Mouse (Mus musculus): ENCODE results near the gene Bmp5.

The Bmp5 gene

DNA sequence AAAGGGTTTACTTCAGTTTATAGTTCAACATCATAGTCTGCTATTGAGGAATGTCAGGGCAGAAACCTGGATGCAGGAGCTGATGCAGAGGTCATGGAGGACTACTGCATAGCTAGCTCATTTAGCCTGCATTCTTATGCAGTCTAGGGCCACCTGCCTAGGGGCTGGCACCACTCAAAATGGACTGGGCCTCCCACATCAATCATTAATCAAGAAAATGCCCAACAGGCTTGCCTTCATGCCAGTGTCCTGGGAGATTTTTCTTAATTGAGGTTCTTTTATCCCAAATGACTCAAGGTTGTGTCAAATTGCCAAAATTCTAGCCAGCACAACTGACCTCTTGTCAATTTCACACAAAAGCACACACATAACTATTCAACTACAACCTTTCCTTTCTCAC lies 70.8 kb downstream of the Bmp5 start:
- no peak for DNase-seq

GRCm38 (mm10) chr9:75850670-75851228 lies 75.6 kb downstream of the Bmp5 start:
- DNase-seq = no peak

DNA sequence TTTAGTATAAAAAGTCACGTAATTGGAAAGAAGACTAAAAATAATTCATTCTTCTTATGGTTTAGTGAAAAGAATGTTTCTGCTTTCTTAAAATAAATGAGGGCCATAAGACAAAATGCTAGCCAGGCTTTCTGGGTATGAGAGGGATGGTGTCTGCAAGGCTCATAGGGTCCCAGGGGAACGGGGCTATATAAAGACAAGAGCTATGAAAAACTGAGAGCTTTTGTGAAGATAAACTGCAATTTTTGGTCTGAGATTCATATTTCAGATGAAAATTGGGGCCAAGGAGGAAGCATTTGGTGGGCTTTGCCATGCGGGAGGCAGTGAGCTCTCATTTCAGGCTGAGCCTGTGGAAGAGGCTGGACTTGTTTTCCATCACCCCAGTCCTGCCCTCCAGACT lies 83.0 kb downstream of the Bmp5 start:
- no peak for DNase-seq

DNA sequence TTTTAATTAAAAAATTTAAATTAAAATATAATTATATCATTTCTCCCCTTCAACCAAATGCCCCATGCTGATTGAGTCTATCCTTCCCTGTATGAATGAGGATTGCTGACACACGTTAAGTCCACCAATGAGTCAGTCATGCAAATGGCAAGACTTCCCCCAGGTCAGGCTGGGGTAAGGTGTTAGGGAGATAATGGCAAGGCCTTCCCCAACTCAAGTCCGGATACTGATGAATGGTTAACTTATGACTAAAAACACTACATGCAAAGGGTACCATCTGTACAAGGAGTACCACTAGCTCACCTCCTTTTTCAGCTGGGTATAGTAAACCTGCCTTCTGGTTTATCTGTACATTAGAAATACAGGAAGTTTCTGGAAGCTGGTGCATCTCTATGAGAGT lies 83.8 kb downstream of the Bmp5 start:
- no peak for DNase-seq

- DNase-seq = no peak
Measured at GRCm38 (mm10) chr9:75870332-75871177, 95.4 kb downstream of the Bmp5 start.

GRCm38 (mm10) chr9:75876333-75876732 lies 101.2 kb downstream of the Bmp5 start:
- no peak for DNase-seq

GRCm38 (mm10) chr9:75883481-75884190 lies 108.5 kb downstream of the Bmp5 start:
- no peak for DNase-seq

DNA sequence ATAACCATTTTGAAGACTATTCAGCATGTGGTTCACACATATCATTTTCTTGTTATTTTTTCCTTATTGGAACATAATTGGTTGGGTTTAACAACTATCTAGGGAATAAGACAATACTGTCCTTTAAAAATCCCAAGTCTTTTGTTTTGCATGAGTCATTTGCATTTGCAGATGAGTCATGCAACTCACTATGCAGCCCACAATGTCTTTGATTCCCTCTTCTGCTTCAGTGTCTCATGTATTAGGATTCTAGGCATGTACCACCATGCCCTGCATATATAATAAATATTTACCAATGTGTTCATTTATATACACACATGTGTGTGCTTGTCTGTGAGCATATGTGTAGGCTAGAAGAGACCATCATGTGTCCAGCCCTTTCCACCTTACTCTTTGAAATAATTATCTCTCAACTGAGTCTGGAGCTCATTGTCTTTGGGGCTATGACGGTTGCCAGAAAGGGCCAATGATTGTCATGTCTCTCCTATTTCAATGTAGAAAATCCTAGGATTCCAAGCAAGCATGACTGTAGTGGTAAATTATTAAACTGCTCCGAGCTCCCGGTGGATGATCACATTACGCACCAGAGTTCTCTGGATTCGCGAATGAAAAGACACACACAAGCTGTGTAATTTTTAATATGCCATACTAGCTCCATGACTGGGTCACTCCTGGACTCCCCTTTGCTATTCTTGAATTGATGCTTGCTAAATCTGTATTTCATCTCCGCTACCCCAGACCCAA lies 111.8 kb downstream of the Bmp5 start:
- no peak for DNase-seq

DNA sequence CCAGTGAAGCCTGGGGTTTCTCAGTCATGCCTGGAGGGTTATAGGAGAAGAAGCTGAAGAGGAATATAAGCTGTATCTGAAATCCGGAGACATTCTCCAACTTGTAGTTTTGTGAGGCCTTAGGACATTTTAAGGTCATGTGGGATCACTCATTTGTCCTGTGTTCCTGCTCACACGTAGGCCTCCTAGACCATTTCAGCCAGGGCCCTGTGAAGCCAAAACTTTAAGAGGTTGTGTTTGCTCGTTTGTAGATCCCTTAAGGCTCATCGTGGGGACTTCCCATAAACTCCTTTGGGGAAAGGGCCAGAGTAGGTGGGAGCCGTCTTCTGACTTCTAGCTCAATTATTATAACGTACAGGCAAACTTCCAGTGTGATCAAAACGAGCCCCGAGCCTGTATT lies 121.8 kb downstream of the Bmp5 start:
- no peak for DNase-seq

- DNase-seq = no peak
Measured at GRCm38 (mm10) chr9:75898022-75898421, 122.9 kb downstream of the Bmp5 start.

- no peak for DNase-seq
Measured at GRCm38 (mm10) chr9:75901219-75901618, 126.1 kb downstream of the Bmp5 start.

DNA sequence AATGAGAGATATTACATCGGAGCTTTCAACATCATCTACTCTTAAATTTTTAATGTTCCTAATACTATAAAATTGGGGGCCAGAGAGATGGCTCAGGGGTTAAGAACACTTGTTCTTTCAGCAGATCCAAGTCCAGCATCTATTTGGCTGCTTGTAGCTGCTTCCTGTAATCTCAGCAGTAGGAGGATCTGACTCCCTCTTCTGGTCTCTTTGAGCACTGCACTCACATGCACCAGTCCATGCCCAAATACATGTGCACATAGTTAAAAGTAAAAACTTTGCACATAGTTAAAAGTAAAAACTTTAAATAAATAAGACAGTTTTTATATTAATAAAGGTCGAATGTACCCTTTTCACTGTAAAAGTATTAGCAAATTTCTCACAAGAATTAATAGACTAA lies 130.3 kb downstream of the Bmp5 start:
- no peak for DNase-seq

- no peak for DNase-seq
Measured at GRCm38 (mm10) chr9:75910112-75910799, 135.1 kb downstream of the Bmp5 start.

GRCm38 (mm10) chr9:75911542-75911941 lies 136.4 kb downstream of the Bmp5 start:
- DNase-seq = no peak

DNA sequence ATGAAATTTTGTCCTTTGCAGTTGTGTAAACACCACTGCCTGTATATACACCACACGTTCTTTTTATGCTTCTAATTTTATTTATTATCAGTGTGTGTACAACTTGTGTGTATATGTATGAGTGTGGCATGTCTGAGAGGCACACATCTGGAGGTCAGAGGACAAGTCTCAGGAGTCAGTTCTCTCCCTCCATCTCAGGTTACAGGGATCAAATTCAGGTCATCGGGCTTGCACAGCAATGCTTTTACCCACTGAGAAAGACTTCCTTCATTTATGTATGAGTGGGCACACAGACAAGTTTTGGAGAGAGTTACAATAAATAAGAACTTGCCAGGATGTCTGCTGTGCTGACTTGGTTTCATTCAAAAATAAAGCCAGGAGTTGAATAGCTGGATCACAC lies 140.9 kb downstream of the Bmp5 start:
- DNase-seq = no peak

DNA sequence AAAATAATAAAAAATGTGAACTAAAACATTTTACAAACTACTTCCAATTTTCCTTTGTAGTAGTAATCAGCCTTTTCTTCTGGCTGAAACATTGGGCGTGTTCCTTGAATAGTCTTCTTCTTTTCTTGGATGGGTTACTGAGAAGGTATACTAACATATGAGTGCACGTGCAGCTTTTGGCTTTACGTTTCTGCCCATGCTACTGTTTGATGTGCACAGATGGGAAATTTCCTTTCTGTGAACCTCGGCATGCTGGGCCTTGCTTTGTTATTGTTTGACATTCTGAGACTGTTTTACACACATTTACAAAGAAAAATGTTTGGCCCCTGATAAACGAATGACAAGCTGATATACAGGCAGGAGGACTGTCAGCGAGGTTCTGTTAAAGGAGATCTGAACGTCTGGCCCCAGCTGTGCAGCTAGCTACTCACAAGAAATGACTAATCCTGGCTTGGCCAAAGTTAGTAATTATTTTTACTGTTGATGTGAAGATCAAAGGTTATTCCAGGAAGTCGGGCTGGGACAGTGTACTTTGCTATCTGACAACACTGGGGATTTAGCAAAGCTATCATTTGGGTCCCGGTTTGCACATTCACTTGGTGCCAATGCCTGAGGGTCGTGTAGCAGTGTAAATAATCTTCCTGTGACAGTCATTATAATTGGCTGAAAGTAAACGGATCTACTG lies 152.2 kb downstream of the Bmp5 start:
- DNase-seq = no peak

- no peak for DNase-seq
Measured at GRCm38 (mm10) chr9:75928068-75928467, 152.9 kb downstream of the Bmp5 start.

DNA sequence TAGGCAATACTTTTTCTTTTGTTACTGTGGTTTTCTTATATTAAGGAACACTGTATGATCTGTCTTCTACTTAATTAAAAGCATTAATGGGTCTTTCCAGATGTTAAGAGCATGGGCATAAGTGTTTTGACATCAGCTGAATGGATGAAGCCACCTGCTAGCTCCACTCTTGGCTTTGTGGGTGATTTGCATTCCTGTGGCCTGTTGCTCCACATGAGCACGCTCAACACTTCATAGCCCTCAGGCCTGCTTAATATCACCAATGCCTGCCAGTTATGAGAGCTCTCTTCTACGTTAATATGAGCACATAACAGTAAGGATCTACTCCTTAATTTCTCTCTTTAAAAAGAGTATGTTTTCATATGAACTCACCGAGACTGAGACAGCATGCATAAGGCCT lies 169.5 kb downstream of the Bmp5 start:
- DNase-seq = no peak
